Mouse (Mus musculus) intestine, embryonic 15.5 days (tissue): ENCODE measurements around the gene Ly6g6f. TPM values are rescaled to one million over a fixed set of nuclear protein-coding genes. Genes with fewer than 3 reads are reported as not detected.
A peak's percentile ranks its signal among the peaks of the same experiment; 100 is the strongest.

ENCODE experiments used
- ATAC-seq: fragments of 200-750 bp; cut with Nextera tagmentation; 2 replicates; pipeline ENCODE4 v1.8.0; 2017; ENCODE audit warnings: moderate TSS enrichment, moderate library complexity
- H3K27ac ChIP-seq: fragments of 300-500 bp; sonication (generic); 2 replicates; pipeline ENCODE4 v1.5.1; 2015; ENCODE audit warnings: mild to moderate bottlenecking, inconsistent platforms
- H3K27me3 ChIP-seq: fragments of 300-500 bp; sonication (generic); replicated peaks from 2 replicates; pipeline ENCODE4 v1.6.1; 2015; ENCODE audit warnings: inconsistent platforms
- H3K36me3 ChIP-seq: fragments of 300-500 bp; sonication (generic); 2 replicates; pipeline ENCODE4 v1.6.1; 2015; ENCODE audit warnings: inconsistent platforms
- H3K4me1 ChIP-seq: fragments of 300-500 bp; sonication (generic); replicated peaks from 2 replicates; pipeline ENCODE4 v1.6.1; 2015; ENCODE audit warnings: inconsistent platforms
- H3K4me2 ChIP-seq: fragments of 300-500 bp; sonication (generic); replicated peaks from 2 replicates; pipeline ENCODE4 v1.6.1; 2015; ENCODE audit warnings: mild to moderate bottlenecking, inconsistent platforms
- H3K4me3 ChIP-seq: fragments of 300-500 bp; sonication (generic); replicated peaks from 2 replicates; pipeline ENCODE4 v1.5.1; 2015; ENCODE audit warnings: inconsistent platforms
- H3K9ac ChIP-seq: fragments of 300-500 bp; sonication (generic); 2 replicates; pipeline ENCODE4 v1.6.1; 2015; ENCODE audit warnings: inconsistent platforms
- H3K9me3 ChIP-seq: fragments of 300-500 bp; sonication (generic); 2 replicates; pipeline ENCODE4 v1.6.1; 2016; ENCODE audit warnings: inconsistent platforms
- WGBS: fragments of 180-500 bp; shearing (Covaris S2); methylation state at CpG from one replicate; pipeline ENCODE4 v1.1.7; 2015; 5-methylcytosine and 5-hydroxymethylcytosine counted together
- polyA plus RNA-seq: library from polyadenylated mRNA; unstranded; fragments of >200 nt; fragmentation: Nextera tagmentation; extraction: Ambion mirVana; gene quantifications from 2 replicates; pipeline ENCODE4 v1.2.1, GENCODE M21; 2015

The Ly6g6f gene
- polyA plus RNA-seq, 1 experiment from 2014 or later = 0.33 TPM

GRCm38 (mm10) chr17:35058316-35058715 is 27.1 kb downstream of the Ly6g6f start:
- peak overlapping the region; percentile 27; the same call in 1 of the 2 replicates for H3K27ac ChIP-seq
- peaks cover 25% of the 10 kb centered on the region for H3K36me3 ChIP-seq
- no peak overlapping the region for H3K4me3 ChIP-seq
- H3K9ac ChIP-seq = no peak overlapping the region
- H3K4me1 ChIP-seq = peaks cover 42% of the 10 kb centered on the region
- 54% methylated on average over 9 of the region's 9 CpGs for WGBS
- H3K4me2 ChIP-seq = peak overlapping the region; percentile 79
- no peaks in the 10 kb centered on the region for H3K27me3 ChIP-seq
- 0 out of 2 replicates have a peak, but pooled peaks cover 4% of the 10 kb centered on the region for H3K9me3 ChIP-seq
- peak; percentile 1; the same call in 1 of the 2 replicates for ATAC-seq

GRCm38 (mm10) chr17:35057090-35057489 is 28.3 kb downstream of the Ly6g6f start:
- Histone ChIP-seq H3K9me3 (0 out of 2 replicates have a peak, but pooled peaks cover 4% of the 10 kb centered on the region), H3K27ac (no peak overlapping the region), H3K4me2 (no peak overlapping the region), H3K27me3 (no peaks in the 10 kb centered on the region), H3K9ac (no peak overlapping the region), H3K36me3 (peaks cover 31% of the 10 kb centered on the region), H3K4me1 (peaks cover 40% of the 10 kb centered on the region), H3K4me3 (no peak overlapping the region)
- WGBS = 74% methylated on average over 3 of the region's 3 CpGs
- ATAC-seq = no peak

- WGBS = 88% methylated on average over 7 of the region's 7 CpGs
- Histone ChIP-seq H3K4me3 (no peak overlapping the region), H3K4me1 (peaks cover 34% of the 10 kb centered on the region), H3K27ac (no peak overlapping the region), H3K36me3 (peaks cover 26% of the 10 kb centered on the region), H3K9me3 (0 out of 2 replicates have a peak, but pooled peaks cover 4% of the 10 kb centered on the region), H3K27me3 (no peaks in the 10 kb centered on the region), H3K4me2 (no peak overlapping the region), H3K9ac (0 out of 2 replicates have a peak overlapping the region, but pooled peaks have one; percentile 18)
- no peak for ATAC-seq
Measured at GRCm38 (mm10) chr17:35055691-35056495, 29.5 kb downstream of the Ly6g6f start.

- ATAC-seq = no peak
- peaks cover 24% of the 10 kb centered on the region for H3K36me3 ChIP-seq
- 73% methylated on average over 12 of the region's 12 CpGs for WGBS
- peak overlapping the region; percentile 97 for H3K27ac ChIP-seq
- 0 out of 2 replicates have a peak, but pooled peaks cover 4% of the 10 kb centered on the region for H3K9me3 ChIP-seq
- peak overlapping the region; percentile 73 for H3K9ac ChIP-seq
- peak overlapping the region; percentile 61 for H3K4me3 ChIP-seq
- peaks cover 33% of the 10 kb centered on the region for H3K4me1 ChIP-seq
- no peaks in the 10 kb centered on the region for H3K27me3 ChIP-seq
- peak overlapping the region; percentile 99 for H3K4me2 ChIP-seq
Measured at GRCm38 (mm10) chr17:35052271-35052798, 33.1 kb downstream of the Ly6g6f start.

GRCm38 (mm10) chr17:35051156-35052086 is 34.0 kb downstream of the Ly6g6f start:
- Histone ChIP-seq H3K4me2 (peak overlapping the region; percentile 99), H3K9ac (peak overlapping the region; percentile 73), H3K27ac (peak overlapping the region; percentile 97), H3K36me3 (peaks cover 24% of the 10 kb centered on the region), H3K27me3 (no peaks in the 10 kb centered on the region), H3K9me3 (0 out of 2 replicates have a peak, but pooled peaks cover 4% of the 10 kb centered on the region), H3K4me1 (peaks cover 36% of the 10 kb centered on the region), H3K4me3 (peak overlapping the region; percentile 61)
- under 1% methylated on average over 21 of the region's 21 CpGs for WGBS
- ATAC-seq = peak; percentile 59

- Histone ChIP-seq H3K4me1 (peaks cover 39% of the 10 kb centered on the region), H3K9ac (peak overlapping the region; percentile 79), H3K9me3 (0 out of 2 replicates have a peak, but pooled peaks cover 4% of the 10 kb centered on the region), H3K4me3 (peak overlapping the region; percentile 61), H3K4me2 (peak overlapping the region; percentile 99), H3K27me3 (no peaks in the 10 kb centered on the region), H3K36me3 (peaks cover 18% of the 10 kb centered on the region), H3K27ac (peak overlapping the region; percentile 100)
- ATAC-seq = peak; percentile 5
- under 1% methylated on average over 27 of the region's 27 CpGs for WGBS
Measured at GRCm38 (mm10) chr17:35050126-35050750, 35.2 kb downstream of the Ly6g6f start.

GRCm38 (mm10) chr17:35049561-35050016 is 35.8 kb downstream of the Ly6g6f start, which contains the start of gene Clic1:
Clic1 (plus strand) TSS chr17:35049966.
- Histone ChIP-seq H3K4me2 (peak within 1 kb of the TSS; percentile 99), H3K4me1 (peaks cover 43% of the 10 kb centered on the region), H3K27me3 (no peaks in the 10 kb centered on the region), H3K27ac (peak within 1 kb of the TSS; percentile 100), H3K9ac (peak within 1 kb of the TSS; percentile 79), H3K4me3 (peak within 1 kb of the TSS; percentile 61), H3K9me3 (0 out of 2 replicates have a peak, but pooled peaks cover 4% of the 10 kb centered on the region), H3K36me3 (peaks cover 14% of the 10 kb centered on the region)
- ATAC-seq = peak; percentile 50
- WGBS = under 1% methylated on average over 11 of the region's 11 CpGs

GRCm38 (mm10) chr17:35048932-35049440 is 36.4 kb downstream of the Ly6g6f start:
- Histone ChIP-seq H3K4me3 (no peak overlapping the region), H3K27ac (peak overlapping the region; percentile 100), H3K27me3 (no peaks in the 10 kb centered on the region), H3K36me3 (peaks cover 10% of the 10 kb centered on the region), H3K9ac (no peak overlapping the region), H3K4me1 (peaks cover 40% of the 10 kb centered on the region), H3K4me2 (peak overlapping the region; percentile 99), H3K9me3 (0 out of 2 replicates have a peak, but pooled peaks cover 2% of the 10 kb centered on the region)
- no peak for ATAC-seq
- WGBS = 63% methylated on average over 5 of the region's 5 CpGs

- Histone ChIP-seq H3K4me3 (peak overlapping the region; percentile 16), H3K36me3 (peaks cover 6% of the 10 kb centered on the region), H3K9ac (no peak overlapping the region; the same call in 1 of the 2 replicates), H3K4me2 (peak overlapping the region; percentile 99), H3K27me3 (no peaks in the 10 kb centered on the region), H3K27ac (peak overlapping the region; percentile 100), H3K9me3 (no peaks in the 10 kb centered on the region), H3K4me1 (peaks cover 40% of the 10 kb centered on the region)
- 24% methylated on average over 11 of the region's 11 CpGs for WGBS
- ATAC-seq = no peak
Measured at GRCm38 (mm10) chr17:35048149-35048931, 37.1 kb downstream of the Ly6g6f start.

GRCm38 (mm10) chr17:35047688-35048087 is 37.7 kb downstream of the Ly6g6f start:
- H3K9me3 ChIP-seq = no peaks in the 10 kb centered on the region
- peak overlapping the region; percentile 100 for H3K27ac ChIP-seq
- no peaks in the 10 kb centered on the region for H3K27me3 ChIP-seq
- ATAC-seq = peak; percentile 27
- peak overlapping the region; percentile 16 for H3K4me3 ChIP-seq
- peaks cover 39% of the 10 kb centered on the region for H3K4me1 ChIP-seq
- 53% methylated on average over 1 of the region's 1 CpGs for WGBS
- 0 out of 2 replicates have a peak overlapping the region, but pooled peaks have one; percentile 1 for H3K9ac ChIP-seq
- H3K4me2 ChIP-seq = peak overlapping the region; percentile 99
- H3K36me3 ChIP-seq = peaks cover 1% of the 10 kb centered on the region
